Mouse (Mus musculus) intestine, embryonic 15.5 days (tissue): ENCODE data around the gene Coch. TPM values are rescaled to one million over a fixed set of nuclear protein-coding genes. Genes with fewer than 3 reads are reported as not detected.
"Not testable (repeated sequence)": the region's sequence is repeated elsewhere in the genome, so short reads cannot be mapped to it uniquely, and the experiment has no call there.

Experiments used
- ATAC-seq: fragments of 200-750 bp; cut with Nextera tagmentation; 2 replicates; pipeline ENCODE4 v1.8.0; 2017; ENCODE audit warnings: moderate TSS enrichment, moderate library complexity
- H3K27ac ChIP-seq: fragments of 300-500 bp; sonication (generic); 2 replicates; pipeline ENCODE4 v1.5.1; 2015; ENCODE audit warnings: mild to moderate bottlenecking, inconsistent platforms
- H3K27me3 ChIP-seq: fragments of 300-500 bp; sonication (generic); replicated peaks from 2 replicates; pipeline ENCODE4 v1.6.1; 2015; ENCODE audit warnings: inconsistent platforms
- H3K36me3 ChIP-seq: fragments of 300-500 bp; sonication (generic); 2 replicates; pipeline ENCODE4 v1.6.1; 2015; ENCODE audit warnings: inconsistent platforms
- H3K4me1 ChIP-seq: fragments of 300-500 bp; sonication (generic); replicated peaks from 2 replicates; pipeline ENCODE4 v1.6.1; 2015; ENCODE audit warnings: inconsistent platforms
- H3K4me2 ChIP-seq: fragments of 300-500 bp; sonication (generic); replicated peaks from 2 replicates; pipeline ENCODE4 v1.6.1; 2015; ENCODE audit warnings: mild to moderate bottlenecking, inconsistent platforms
- H3K4me3 ChIP-seq: fragments of 300-500 bp; sonication (generic); replicated peaks from 2 replicates; pipeline ENCODE4 v1.5.1; 2015; ENCODE audit warnings: inconsistent platforms
- H3K9ac ChIP-seq: fragments of 300-500 bp; sonication (generic); 2 replicates; pipeline ENCODE4 v1.6.1; 2015; ENCODE audit warnings: inconsistent platforms
- H3K9me3 ChIP-seq: fragments of 300-500 bp; sonication (generic); 2 replicates; pipeline ENCODE4 v1.6.1; 2016; ENCODE audit warnings: inconsistent platforms
- WGBS: fragments of 180-500 bp; shearing (Covaris S2); methylation state at CpG from one replicate; pipeline ENCODE4 v1.1.7; 2015; 5-methylcytosine and 5-hydroxymethylcytosine counted together
- polyA plus RNA-seq: library from polyadenylated mRNA; unstranded; fragments of >200 nt; fragmentation: Nextera tagmentation; extraction: Ambion mirVana; gene quantifications from 2 replicates; pipeline ENCODE4 v1.2.1, GENCODE M21; 2015

Coch gene
- 0.89 and 0.93 TPM in 2 replicates for polyA plus RNA-seq

- H3K27me3 ChIP-seq: peaks cover 32% of the 10 kb centered on the region
- peak; percentile 81 for ATAC-seq
- peak within 1 kb of the TSS; percentile 59 for H3K4me3 ChIP-seq
- under 1% methylated on average over 76 of the region's 79 CpGs for WGBS
- H3K27ac ChIP-seq: no peak within 1 kb of the TSS
- no peaks in the 10 kb centered on the region for H3K9me3 ChIP-seq
- no peaks in the 10 kb centered on the region for H3K36me3 ChIP-seq
- peaks cover 15% of the 10 kb centered on the region for H3K4me1 ChIP-seq
- peak within 1 kb of the TSS; percentile 100 for H3K4me2 ChIP-seq
- peak within 1 kb of the TSS; percentile 39 for H3K9ac ChIP-seq
Measured at GRCm38 (mm10) chr12:51593229-51594029, at the start of gene Coch. Gene Coch (plus strand): TSS chr12:51593341.

DNA sequence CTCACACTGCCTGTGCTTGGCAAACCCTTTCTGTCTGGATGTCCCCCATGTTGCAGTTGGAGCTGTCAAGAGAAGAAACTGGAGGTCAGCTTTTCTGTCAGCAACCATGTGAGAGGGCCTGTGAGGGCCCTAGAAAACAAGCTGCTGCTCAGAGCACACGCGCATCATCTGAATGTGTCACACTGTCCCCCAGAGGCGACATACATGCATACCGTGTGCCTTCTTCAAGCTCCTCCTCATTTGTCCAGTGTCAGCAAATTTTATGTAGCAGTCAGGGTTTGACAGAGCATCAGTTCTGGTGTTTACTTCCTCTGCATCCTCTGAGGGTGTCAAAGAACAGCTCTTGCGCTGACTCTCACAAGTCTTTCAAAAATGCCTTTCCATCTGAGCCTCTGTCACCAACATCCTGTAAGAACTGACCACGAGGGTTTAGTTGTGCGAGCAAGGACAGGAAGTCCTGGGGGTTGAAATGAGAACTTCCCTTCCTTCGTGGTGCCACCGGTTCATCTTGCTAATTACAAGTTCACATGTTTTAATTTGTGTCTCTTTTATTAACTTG, 49.7 kb upstream of the Coch start:
- Histone ChIP-seq H3K4me1 (no peaks in the 10 kb centered on the region), H3K27ac (no peak overlapping the region), H3K9me3 (no peaks in the 10 kb centered on the region), H3K4me3 (no peak overlapping the region), H3K9ac (no peak overlapping the region), H3K36me3 (no peaks in the 10 kb centered on the region), H3K27me3 (no peaks in the 10 kb centered on the region), H3K4me2 (no peak overlapping the region)
- no peak for ATAC-seq
- WGBS: 76% methylated on average over 9 of the region's 9 CpGs

DNA sequence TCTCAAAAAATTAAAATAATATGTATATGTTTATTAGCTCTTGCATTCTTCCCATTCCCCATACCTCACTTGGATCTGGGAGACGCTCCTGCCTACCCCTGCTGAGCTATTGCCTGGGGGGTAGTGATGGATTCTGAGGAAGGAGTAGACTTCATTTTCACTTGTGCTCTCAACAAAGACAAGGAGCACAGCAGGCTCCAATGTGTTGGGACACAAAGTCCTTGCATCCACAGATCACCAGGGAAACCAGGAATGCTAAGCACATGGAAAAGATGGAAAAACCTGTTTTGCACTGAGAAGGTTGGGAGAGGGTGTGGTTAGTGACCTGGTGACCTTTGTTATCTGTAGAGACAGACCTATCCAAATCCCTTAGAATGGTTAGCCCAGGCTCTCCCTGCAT, 38.1 kb upstream of the Coch start:
- no peak overlapping the region for H3K4me3 ChIP-seq
- no peaks in the 10 kb centered on the region for H3K4me1 ChIP-seq
- 86% methylated on average over 1 of the region's 1 CpGs for WGBS
- no peaks in the 10 kb centered on the region for H3K27me3 ChIP-seq
- H3K27ac ChIP-seq: no peak overlapping the region
- H3K36me3 ChIP-seq: no peaks in the 10 kb centered on the region
- no peak for ATAC-seq
- no peaks in the 10 kb centered on the region for H3K9me3 ChIP-seq
- no peak overlapping the region for H3K4me2 ChIP-seq
- no peak overlapping the region for H3K9ac ChIP-seq

- no peaks in the 10 kb centered on the region for H3K27me3 ChIP-seq
- ATAC-seq: no peak
- 61% methylated on average over 9 of the region's 9 CpGs for WGBS
- H3K4me3 ChIP-seq: no peak overlapping the region
- no peaks in the 10 kb centered on the region for H3K36me3 ChIP-seq
- H3K4me1 ChIP-seq: no peaks in the 10 kb centered on the region
- H3K27ac ChIP-seq: no peak overlapping the region
- H3K9me3 ChIP-seq: 0 out of 2 replicates have a peak, but pooled peaks cover 3% of the 10 kb centered on the region
- H3K4me2 ChIP-seq: no peak overlapping the region
- H3K9ac ChIP-seq: no peak overlapping the region
Measured at GRCm38 (mm10) chr12:51561416-51561815, 31.7 kb upstream of the Coch start.

DNA sequence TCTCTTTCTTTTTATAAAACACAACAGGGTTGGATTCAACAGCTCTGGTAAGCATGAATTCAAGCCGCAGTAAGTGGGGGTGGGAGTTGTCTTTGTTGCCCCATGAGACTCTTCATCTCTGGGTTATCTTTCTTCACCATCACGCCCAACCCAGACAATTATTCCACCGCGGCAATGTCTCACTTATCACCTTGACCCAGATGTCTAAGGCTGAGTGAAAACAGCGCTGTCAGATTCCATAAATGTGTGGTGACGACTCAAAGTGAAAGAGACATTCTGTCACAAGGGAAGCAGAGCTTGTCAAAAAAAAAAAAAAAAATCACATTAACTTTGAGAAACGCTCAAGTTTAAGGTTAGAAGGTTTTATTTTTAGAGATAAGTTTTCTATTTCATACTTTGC, 25.9 kb upstream of the Coch start:
- 84% methylated on average over 7 of the region's 7 CpGs for WGBS
- no peak overlapping the region for H3K9ac ChIP-seq
- no peaks in the 10 kb centered on the region for H3K4me1 ChIP-seq
- no peaks in the 10 kb centered on the region for H3K36me3 ChIP-seq
- H3K27ac ChIP-seq: no peak overlapping the region
- no peak overlapping the region for H3K4me3 ChIP-seq
- no peaks in the 10 kb centered on the region for H3K27me3 ChIP-seq
- ATAC-seq: no peak
- H3K9me3 ChIP-seq: 0 out of 2 replicates have a peak, but pooled peaks cover 3% of the 10 kb centered on the region
- no peak overlapping the region for H3K4me2 ChIP-seq

GRCm38 (mm10) chr12:51569472-51569871, 23.7 kb upstream of the Coch start:
- Histone ChIP-seq H3K36me3 (no peaks in the 10 kb centered on the region), H3K4me1 (no peaks in the 10 kb centered on the region), H3K9ac (no peak overlapping the region), H3K4me2 (no peak overlapping the region), H3K27me3 (no peaks in the 10 kb centered on the region), H3K9me3 (0 out of 2 replicates have a peak, but pooled peaks cover 3% of the 10 kb centered on the region), H3K4me3 (no peak overlapping the region), H3K27ac (no peak overlapping the region)
- WGBS: 78% methylated on average over 8 of the region's 8 CpGs
- ATAC-seq: no peak

DNA sequence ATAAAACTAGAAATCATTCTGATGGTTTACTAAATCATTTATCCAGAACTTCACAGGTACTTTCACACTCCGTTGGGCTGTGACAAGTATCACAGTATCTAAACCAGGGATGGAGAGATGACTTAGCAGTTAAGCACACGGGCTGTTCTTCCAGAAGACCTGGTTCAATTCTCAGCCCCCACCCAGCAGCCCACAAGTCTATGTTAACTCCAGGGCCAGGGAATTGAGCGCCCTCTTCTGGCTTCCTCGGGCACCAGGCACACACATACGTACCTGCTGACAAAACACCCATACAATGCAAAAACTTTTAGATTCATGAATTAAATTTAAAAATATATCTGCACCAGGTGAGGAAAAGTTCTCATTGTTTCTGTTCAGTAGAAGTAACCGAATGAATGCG, 23.2 kb upstream of the Coch start:
- no peak overlapping the region for H3K9ac ChIP-seq
- 0 out of 2 replicates have a peak, but pooled peaks cover 3% of the 10 kb centered on the region for H3K9me3 ChIP-seq
- H3K27me3 ChIP-seq: no peaks in the 10 kb centered on the region
- no peak overlapping the region for H3K4me2 ChIP-seq
- H3K4me3 ChIP-seq: no peak overlapping the region
- no peaks in the 10 kb centered on the region for H3K36me3 ChIP-seq
- WGBS: 67% methylated on average over 7 of the region's 7 CpGs
- no peak overlapping the region for H3K27ac ChIP-seq
- ATAC-seq: no peak
- no peaks in the 10 kb centered on the region for H3K4me1 ChIP-seq

DNA sequence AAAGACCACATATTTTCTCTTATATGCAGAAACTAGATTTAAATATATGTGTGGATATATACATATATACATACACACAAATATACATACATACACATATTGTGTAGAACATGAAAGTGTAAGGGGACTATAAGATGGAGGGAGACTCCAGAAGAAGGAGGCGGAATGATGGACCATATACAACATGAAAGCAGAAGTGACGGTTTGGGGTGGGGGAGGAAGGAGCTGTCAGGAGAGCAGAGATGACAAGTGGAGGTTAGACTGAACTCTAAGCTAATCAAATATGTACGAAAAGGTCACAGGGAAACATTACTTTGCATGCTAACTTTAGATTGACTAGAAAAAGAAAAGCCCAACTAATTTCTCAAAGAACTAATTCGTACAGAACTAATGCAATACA, 20.5 kb upstream of the Coch start:
- Histone ChIP-seq H3K27ac (no peak overlapping the region), H3K4me1 (no peaks in the 10 kb centered on the region), H3K9me3 (no peaks in the 10 kb centered on the region), H3K36me3 (no peaks in the 10 kb centered on the region), H3K9ac (no peak overlapping the region), H3K4me2 (no peak overlapping the region), H3K27me3 (no peaks in the 10 kb centered on the region), H3K4me3 (no peak overlapping the region)
- ATAC-seq: no peak
- 83% methylated on average over 4 of the region's 4 CpGs for WGBS

- not testable (repeated sequence) for H3K27me3 ChIP-seq, H3K27ac ChIP-seq, ATAC-seq, H3K4me3 ChIP-seq, H3K4me2 ChIP-seq, H3K9me3 ChIP-seq, H3K36me3 ChIP-seq, H3K4me1 ChIP-seq, H3K9ac ChIP-seq
- WGBS: 87% methylated on average over 2 of the region's 2 CpGs
Measured at GRCm38 (mm10) chr12:51577816-51578215, 15.3 kb upstream of the Coch start.

GRCm38 (mm10) chr12:51589263-51589662, 3.9 kb upstream of the Coch start:
- Histone ChIP-seq H3K27me3 (peaks cover 23% of the 10 kb centered on the region), H3K9ac (no peak overlapping the region), H3K4me1 (peaks cover 15% of the 10 kb centered on the region), H3K4me3 (no peak overlapping the region), H3K36me3 (no peaks in the 10 kb centered on the region), H3K4me2 (no peak overlapping the region), H3K9me3 (no peaks in the 10 kb centered on the region), H3K27ac (no peak overlapping the region)
- 86% methylated on average over 5 of the region's 5 CpGs for WGBS
- ATAC-seq: no peak

DNA sequence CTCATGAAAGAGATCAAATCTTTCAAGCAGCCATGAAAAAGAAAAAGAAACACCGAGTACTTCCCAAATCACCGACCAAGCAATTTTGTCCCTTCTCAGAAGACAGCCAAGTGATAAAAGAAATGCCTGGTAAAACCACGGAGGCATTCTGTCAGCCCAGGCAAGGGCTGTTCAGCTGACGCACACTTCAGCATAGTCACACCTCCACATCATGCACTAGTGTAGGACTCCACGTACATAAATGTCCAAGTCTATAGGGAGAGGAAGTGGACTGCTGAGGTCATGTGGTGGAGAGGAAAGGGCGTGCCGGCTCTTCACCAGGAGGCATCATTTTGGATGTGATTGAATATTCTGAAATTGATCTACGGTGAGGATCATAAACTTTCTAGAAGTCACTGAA, 1.2 kb upstream of the Coch start:
- peaks cover 32% of the 10 kb centered on the region for H3K27me3 ChIP-seq

DNA sequence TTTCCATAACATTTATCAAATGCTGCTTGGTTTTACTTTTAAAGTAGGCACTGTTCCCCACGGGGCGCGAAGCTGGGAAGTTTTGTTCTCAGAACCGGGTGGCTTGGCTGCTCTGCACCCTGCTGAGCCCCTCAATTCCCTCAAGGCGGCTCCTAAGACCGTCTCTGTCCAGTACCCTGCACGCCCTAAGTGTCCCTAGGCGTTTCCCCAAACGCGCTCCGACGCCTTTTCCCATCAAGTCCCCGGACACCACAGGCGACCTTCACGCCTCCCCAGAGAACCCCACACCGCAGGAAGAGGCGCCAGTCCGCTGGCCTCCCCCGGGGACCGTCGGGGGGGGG, 283 bp upstream of the Coch start:
- no peaks in the 10 kb centered on the region for H3K9me3 ChIP-seq
- whole genome bisulfite sequencing: under 1% methylated on average over 18 of the region's 21 CpGs
- peaks cover 32% of the 10 kb centered on the region for H3K27me3 ChIP-seq

More for the DNA sequence above, 1.2 kb upstream of the Coch start:
- Histone ChIP-seq H3K27ac (no peak overlapping the region), H3K4me2 (no peak overlapping the region), H3K4me3 (no peak overlapping the region), H3K4me1 (peaks cover 15% of the 10 kb centered on the region), H3K9ac (no peak overlapping the region), H3K9me3 (no peaks in the 10 kb centered on the region), H3K36me3 (no peaks in the 10 kb centered on the region)
- 69% methylated on average over 8 of the region's 8 CpGs for WGBS
- ATAC-seq: no peak

More for the DNA sequence above, 283 bp upstream of the Coch start:
- Histone ChIP-seq H3K9ac (peak overlapping the region; percentile 39; the same call in 1 of the 2 replicates), H3K4me1 (peaks cover 15% of the 10 kb centered on the region), H3K4me3 (peak overlapping the region; percentile 59), H3K36me3 (no peaks in the 10 kb centered on the region), H3K4me2 (peak overlapping the region; percentile 100), H3K27ac (no peak overlapping the region)
- no peak; the same call in 1 of the 2 replicates for ATAC-seq
